Mouse (Mus musculus) T-helper 1 cell (primary cell): Measurements from ENCODE around the gene Nme6.

ENCODE experiments used
- in situ Hi-C: fragments of 300-600 bp; cut with MboI, MseI; formaldehyde crosslinking; loops from one replicate; pipeline ENCODE4 v1.15.1; 2025; ENCODE audit warnings: high pct_unique_total_duplicates

The Nme6 gene

GRCm38 (mm10) chr9:109870983-109871572, 38.5 kb downstream of the Nme6 start:
- in situ Hi-C loops: loop anchor here (10.0 kb wide), 1 partner anchor 1306 kb away; the partner anchor contains the start of genes Dalrd3, Impdh2 and Ndufaf3

GRCm38 (mm10) chr9:109874797-109875691, 42.5 kb downstream of the Nme6 start, which contains the start of gene Cdc25a:
Gene Cdc25a (plus strand): TSS chr9:109875579.
- in situ Hi-C loops: loop anchor here (10.0 kb wide), 1 partner anchor 1310 kb away; the partner anchor contains the start of genes Dalrd3, Impdh2 and Ndufaf3

GRCm38 (mm10) chr9:109875695-109876601, 43.4 kb downstream of the Nme6 start:
- in situ Hi-C loops: loop anchor here (10.0 kb wide), 1 partner anchor 1311 kb away; the partner anchor contains the start of genes Dalrd3, Impdh2 and Ndufaf3

GRCm38 (mm10) chr9:109876756-109877155, 44.2 kb downstream of the Nme6 start:
- in situ Hi-C loops: loop anchor here (10.0 kb wide), 1 partner anchor 1312 kb away; the partner anchor contains the start of genes Dalrd3, Impdh2 and Ndufaf3

GRCm38 (mm10) chr9:109877666-109878065, 45.1 kb downstream of the Nme6 start:
- in situ Hi-C loops: loop anchor here (10.0 kb wide), 1 partner anchor 1313 kb away; the partner anchor contains the start of genes Dalrd3, Impdh2 and Ndufaf3

GRCm38 (mm10) chr9:109879305-109879704, 46.8 kb downstream of the Nme6 start:
- in situ Hi-C loops: loop anchor here (10.0 kb wide), 1 partner anchor 1315 kb away; the partner anchor contains the start of genes Dalrd3, Impdh2 and Ndufaf3

GRCm38 (mm10) chr9:109886259-109886658, 53.7 kb downstream of the Nme6 start:
- in situ Hi-C loops: no loop called here

GRCm38 (mm10) chr9:109887321-109887720, 54.8 kb downstream of the Nme6 start:
- in situ Hi-C loops: no loop called here

GRCm38 (mm10) chr9:109891501-109891900, 59.0 kb downstream of the Nme6 start:
- in situ Hi-C loops: loop anchor here (10.0 kb wide), 1 partner anchor 283 kb away; no protein-coding TSS in a partner anchor
